Mouse (Mus musculus) monocyte, adult 2 months (primary cell): ENCODE measurements around the gene Src.
"Not testable (repeated sequence)": the region's sequence is repeated elsewhere in the genome, so short reads cannot be mapped to it uniquely, and the experiment has no call there.

Experiments used
- DNase-seq, 2 experiments: peaks; one replicate each; pipeline ENCODE4 v3.0.0; 2022; ENCODE audit warnings: low spot score in 2 of 2, low read depth in 1 of 2

Src gene

GRCm38 (mm10) chr2:157475437-157476379, 57.5 kb downstream of the Src start:
- DNase-seq, result no peak

GRCm38 (mm10) chr2:157478651-157479050, 60.4 kb downstream of the Src start:
- no peak for DNase-seq

GRCm38 (mm10) chr2:157479858-157480568, 61.8 kb downstream of the Src start:
- no peak for DNase-seq

- no peak for DNase-seq
Observed at GRCm38 (mm10) chr2:157482729-157483128, 64.5 kb downstream of the Src start.

GRCm38 (mm10) chr2:157486559-157486958, 68.3 kb downstream of the Src start:
- not testable (repeated sequence) for DNase-seq

- DNase-seq, result no peak
Observed at GRCm38 (mm10) chr2:157486981-157487656, 68.9 kb downstream of the Src start.

- DNase-seq, result no peak
Observed at GRCm38 (mm10) chr2:157487733-157488175, 69.5 kb downstream of the Src start.

GRCm38 (mm10) chr2:157493240-157493639, 75.0 kb downstream of the Src start:
- no peak for DNase-seq

- no peak for DNase-seq
Observed at GRCm38 (mm10) chr2:157498529-157498928, 80.3 kb downstream of the Src start.

- peak; percentile 47 to 55 for DNase-seq
Observed at GRCm38 (mm10) chr2:157500364-157500763, 82.1 kb downstream of the Src start.

- no peak for DNase-seq
Observed at GRCm38 (mm10) chr2:157501324-157501723, 83.1 kb downstream of the Src start.

- DNase-seq, result no peak
Observed at GRCm38 (mm10) chr2:157506779-157507178, 88.5 kb downstream of the Src start.

GRCm38 (mm10) chr2:157509182-157509581, 90.9 kb downstream of the Src start:
- no peak for DNase-seq

GRCm38 (mm10) chr2:157510031-157510430, 91.8 kb downstream of the Src start:
- DNase-seq, result no peak

GRCm38 (mm10) chr2:157512859-157513258, 94.6 kb downstream of the Src start:
- DNase-seq, result no peak

- DNase-seq, result no peak
Observed at GRCm38 (mm10) chr2:157513737-157514208, 95.5 kb downstream of the Src start.

GRCm38 (mm10) chr2:157514353-157514752, 96.1 kb downstream of the Src start:
- DNase-seq, result no peak

- no peak for DNase-seq
Observed at GRCm38 (mm10) chr2:157517526-157517925, 99.3 kb downstream of the Src start.

GRCm38 (mm10) chr2:157518451-157518850, 100.2 kb downstream of the Src start:
- no peak for DNase-seq

GRCm38 (mm10) chr2:157519452-157519851, 101.2 kb downstream of the Src start:
- no peak for DNase-seq

GRCm38 (mm10) chr2:157520496-157520895, 102.3 kb downstream of the Src start:
- no peak for DNase-seq
